Mouse (Mus musculus) CH12.LX (cell line): Measurements from ENCODE around the gene Rcan1. TPM values are rescaled to one million over a fixed set of nuclear protein-coding genes. Genes with fewer than 3 reads are reported as not detected.

ENCODE experiments used
- DNase-seq: peaks from one replicate; pipeline ENCODE4 v3.0.0-alpha.2; 2013; ENCODE audit errors: extremely low read depth
- H3K27ac ChIP-seq: 2 replicates; pipeline ENCODE4 v1.5.1; 2012; ENCODE audit warnings: low read depth, mild to moderate bottlenecking, control low read depth, moderate library complexity; ENCODE audit not compliant: insufficient read depth
- H3K27me3 ChIP-seq: replicated peaks from 2 replicates; pipeline ENCODE3; 2012; ENCODE audit warnings: inconsistent platforms
- H3K36me3 ChIP-seq, 2 experiments: replicated peaks in 1 of 2; 2 replicates each; pipeline versions ENCODE3 to v1.6.1; 2012; ENCODE audit warnings: inconsistent platforms in 1 of 2, low read length in 1 of 2, mild to moderate bottlenecking in 1 of 2, mixed read lengths in 1 of 2, moderate library complexity in 1 of 2; ENCODE audit not compliant: control insufficient read depth in 1 of 2, insufficient read depth in 1 of 2
- H3K4me1 ChIP-seq, 2 experiments: 2 replicates each; pipeline ENCODE4 v1.6.1; 2012; ENCODE audit warnings: inconsistent platforms in 1 of 2, moderate library complexity in 1 of 2; ENCODE audit not compliant: insufficient read depth in 2 of 2, control insufficient read depth in 1 of 2
- H3K4me2 ChIP-seq: 2 replicates; pipeline ENCODE4 v1.6.1; 2012; ENCODE audit warnings: low read depth, mild to moderate bottlenecking, control low read depth; ENCODE audit not compliant: poor library complexity, insufficient read depth, severe bottlenecking
- H3K4me3 ChIP-seq, 3 experiments: fragments of 150-350 bp in 1 of 3; sonication (generic) in 1 of 3; replicated peaks in 1 of 3; 2 replicates each; pipeline versions ENCODE3 to v1.5.1; 2011 to 2012; ENCODE audit warnings: low read depth in 2 of 3, low read length in 2 of 3, mild to moderate bottlenecking in 2 of 3, moderate library complexity in 2 of 3, control low read depth in 1 of 3, improper control_type of control experiment in 1 of 3, inconsistent platforms in 1 of 3, mixed read lengths in 1 of 3; ENCODE audit not compliant: poor library complexity in 1 of 3
- H3K79me2 ChIP-seq: replicated peaks from 2 replicates; pipeline ENCODE4 v1.6.1; 2012; ENCODE audit warnings: mild to moderate bottlenecking, moderate library complexity; ENCODE audit not compliant: control insufficient read depth, poor library complexity, insufficient read depth, severe bottlenecking; ENCODE audit errors: extremely low read depth
- H3K9ac ChIP-seq: 2 replicates; pipeline ENCODE4 v1.6.1; 2012; ENCODE audit warnings: low read depth, mild to moderate bottlenecking, control low read depth, moderate library complexity; ENCODE audit not compliant: insufficient read depth
- H3K9me3 ChIP-seq: replicated peaks from 2 replicates; pipeline ENCODE3; 2012; ENCODE audit warnings: low read length, inconsistent platforms, mixed read lengths
- BHLHE40 ChIP-seq: IDR thresholded peaks from 2 replicates; pipeline ENCODE4 v1.6.1; 2011; ENCODE audit warnings: mild to moderate bottlenecking, low read depth, low read length, improper control_type of control experiment
- CHD1 ChIP-seq: IDR thresholded peaks from 2 replicates; pipeline ENCODE4 v1.6.1; 2012; ENCODE audit warnings: low read depth, low read length, improper control_type of control experiment, inconsistent platforms
- CHD2 ChIP-seq: IDR thresholded peaks from 2 replicates; pipeline ENCODE4 v1.6.1; 2011; ENCODE audit warnings: low read length, improper control_type of control experiment
- E2F4 ChIP-seq: IDR thresholded peaks from 2 replicates; pipeline ENCODE4 v1.6.1; 2011; ENCODE audit warnings: low read depth, low read length, improper control_type of control experiment; ENCODE audit not compliant: insufficient replicate concordance
- ELF1 ChIP-seq: IDR thresholded peaks from 2 replicates; pipeline ENCODE4 v1.6.1; 2014; ENCODE audit warnings: low read depth, mild to moderate bottlenecking, inconsistent platforms, low read length, improper control_type of control experiment
- HCFC1 ChIP-seq: IDR thresholded peaks from 2 replicates; pipeline ENCODE4 v1.6.1; 2012; ENCODE audit warnings: low read depth, mild to moderate bottlenecking, inconsistent platforms, low read length, improper control_type of control experiment
- IRF4 ChIP-seq: IDR thresholded peaks from 2 replicates; pipeline ENCODE4 v1.6.1; 2014; ENCODE audit warnings: low read depth, mild to moderate bottlenecking, inconsistent platforms, low read length, improper control_type of control experiment
- JUND ChIP-seq: conservative IDR thresholded peaks from 2 replicates; pipeline ENCODE4 v1.6.1; 2011; ENCODE audit warnings: low read depth, low read length, improper control_type of control experiment
- MEF2A ChIP-seq: IDR thresholded peaks from 2 replicates; pipeline ENCODE4 v1.6.1; 2014; ENCODE audit warnings: low read depth, mild to moderate bottlenecking, inconsistent platforms, low read length, improper control_type of control experiment, borderline replicate concordance
- MXI1 ChIP-seq: IDR thresholded peaks from 2 replicates; pipeline ENCODE4 v1.6.1; 2011; ENCODE audit warnings: mild to moderate bottlenecking, low read depth, low read length, improper control_type of control experiment
- MYC ChIP-seq: IDR thresholded peaks from 2 replicates; pipeline ENCODE4 v1.6.1; 2011; ENCODE audit warnings: low read depth, mild to moderate bottlenecking, improper control_type of control experiment, low read length
- NELFE ChIP-seq: IDR thresholded peaks from 2 replicates; pipeline ENCODE4 v1.6.1; 2011; ENCODE audit warnings: low read depth, low read length, improper control_type of control experiment
- POLR2AphosphoS2 ChIP-seq: IDR thresholded peaks from 2 replicates; pipeline ENCODE4 v1.6.1; 2011; ENCODE audit warnings: low read depth, low read length, improper control_type of control experiment
- SMC3 ChIP-seq: IDR thresholded peaks from 2 replicates; pipeline ENCODE4 v1.6.1; 2011; ENCODE audit warnings: low read depth, low read length, improper control_type of control experiment
- TCF12 ChIP-seq: IDR thresholded peaks from 2 replicates; pipeline ENCODE4 v1.6.1; 2014; ENCODE audit warnings: low read depth, mild to moderate bottlenecking, inconsistent platforms, low read length, improper control_type of control experiment
- UBTF ChIP-seq: IDR thresholded peaks from 2 replicates; pipeline ENCODE4 v1.6.1; 2012; ENCODE audit warnings: low read depth, mild to moderate bottlenecking, inconsistent platforms, low read length, improper control_type of control experiment, moderate library complexity
- ZC3H11A ChIP-seq: IDR thresholded peaks from 2 replicates; pipeline ENCODE4 v1.6.1; 2012; ENCODE audit warnings: low read depth, mild to moderate bottlenecking, inconsistent platforms, low read length, improper control_type of control experiment
- ZKSCAN1 ChIP-seq: IDR thresholded peaks from 2 replicates; pipeline ENCODE4 v1.6.1; 2012; ENCODE audit warnings: low read depth, inconsistent platforms, low read length, improper control_type of control experiment, borderline replicate concordance
- ZMIZ1 ChIP-seq: IDR thresholded peaks from 2 replicates; pipeline ENCODE4 v1.6.1; 2012; ENCODE audit warnings: low read depth, mild to moderate bottlenecking, inconsistent platforms, low read length, improper control_type of control experiment
- dilution Hi-C: fragments of 300-500 bp; cut with MboI; formaldehyde crosslinking; loops from 2 replicates; pipeline ENCODE4 v1.14.3; 2020; ENCODE audit warnings: low sequenced_read_pairs; ENCODE audit not compliant: extremely low pct_unique_long_range_greater_than_20kb, extremely low pct_ligation_motif_present
- in situ Hi-C: fragments of 300-500 bp; cut with MboI; formaldehyde crosslinking; loops from 3 replicates; pipeline ENCODE4 v1.14.3; 2019; ENCODE audit warnings: low sequenced_read_pairs, low pct_ligation_motif_present, low pct_unique_long_range_greater_than_20kb, mixed read lengths
- polyA plus RNA-seq: library from polyadenylated mRNA; unstranded; fragments of >175 nt; gene quantifications from 2 replicates; pipeline ENCODE4 v1.2.1, GENCODE M21; 2012; ENCODE audit warnings: low read depth; ENCODE audit not compliant: insufficient read length
- total RNA-seq, 2 experiments: library from RNA; depleted of rRNA; stranded (reverse); fragments of 300-350 nt in 1 of 2; fragments of >200 nt in 1 of 2; gene quantifications; 2 replicates each; pipeline ENCODE4 v1.2.3; 2012 to 2014

Rcan1 gene
- total and polyA plus RNA-seq, 3 experiments = 10.0 to 15.3 (median 12.4) TPM

DNA sequence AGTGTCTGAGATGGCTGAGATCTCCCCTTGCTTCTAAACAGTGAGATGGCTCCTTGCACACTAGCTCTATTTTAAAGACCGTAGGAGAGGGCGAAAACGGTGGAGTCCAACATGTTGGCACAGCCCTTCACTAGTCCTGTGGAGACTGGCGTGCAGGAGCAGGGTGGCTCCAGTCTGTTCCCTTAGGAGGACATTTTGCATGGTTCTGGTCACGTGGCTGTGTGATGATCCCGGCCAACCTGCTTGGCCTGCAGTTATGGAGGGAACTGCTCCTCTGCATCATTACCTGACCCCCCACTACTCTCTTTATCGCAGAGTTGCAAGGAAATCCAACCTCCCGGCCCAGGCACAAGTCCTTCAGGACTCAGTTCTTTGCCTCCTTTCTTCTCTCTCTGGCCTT is 29.9 kb upstream of the Rcan1 start:
- DNase-seq = no peak

DNA sequence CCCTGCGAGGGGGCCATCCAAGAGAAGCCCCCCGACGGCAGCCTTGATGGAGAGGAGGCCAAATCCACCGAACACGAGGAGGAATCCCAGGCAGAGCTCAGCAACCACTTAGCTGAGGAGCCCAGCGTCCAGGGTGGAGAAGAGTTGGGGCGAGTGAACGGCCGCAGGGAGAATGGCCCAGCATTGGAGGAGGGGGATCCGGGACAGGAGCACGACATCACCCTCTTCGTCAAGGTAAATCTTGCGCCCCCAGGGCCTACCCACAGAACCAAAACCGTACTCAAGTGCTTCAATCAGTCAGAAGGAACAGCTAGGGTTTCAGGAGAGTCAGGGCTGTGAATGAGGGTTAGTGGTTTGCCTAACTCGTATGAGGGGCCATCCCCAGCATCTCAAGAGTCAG is 28.7 kb upstream of the Rcan1 start:
- TF ChIP-seq IRF4 (no peak), CHD2 (no peak), CHD1 (no peak), HCFC1 (no peak), SMC3 (no peak), ZC3H11A (no peak), MEF2A (no peak), ELF1 (no peak), BHLHE40 (no peak)
- TF ChIP-seq, all 38 proteins: peak for 0
- peak overlapping the region; percentile 24; the same call in 1 of the 2 replicates for H3K4me2 ChIP-seq
- H3K27me3 ChIP-seq = no peaks in the 10 kb centered on the region
- no peak overlapping the region for H3K27ac ChIP-seq
- no peak overlapping the region for H3K9ac ChIP-seq
- dilution Hi-C loops = no loop called here
- H3K9me3 ChIP-seq = peaks cover 9% of the 10 kb centered on the region
- peaks cover 12 to 46% of the 10 kb centered on the region in 2 experiments for H3K4me1 ChIP-seq
- H3K4me3 ChIP-seq = peak overlapping the region in 2 of 3 experiments; percentile 13 to 39
- H3K36me3 ChIP-seq = no peaks in the 10 kb centered on the region
- DNase-seq = peak; percentile 40
- in situ Hi-C loops = no loop called here
- no peaks in the 10 kb centered on the region for H3K79me2 ChIP-seq

More for the DNA sequence above, 29.9 kb upstream of the Rcan1 start:
- H3K4me2 ChIP-seq = no peak overlapping the region
- dilution Hi-C loops (no loop called here), in situ Hi-C loops (no loop called here)
- H3K27ac ChIP-seq = no peak overlapping the region
- H3K27me3 ChIP-seq = no peaks in the 10 kb centered on the region
- peaks cover 12 to 46% of the 10 kb centered on the region in 2 experiments for H3K4me1 ChIP-seq
- TF ChIP-seq JUND (no peak), NELFE (no peak), E2F4 (no peak), MXI1 (no peak), UBTF (no peak), CHD2 (no peak), ELF1 (no peak), MEF2A (no peak), MYC (no peak), TCF12 (no peak), POLR2AphosphoS2 (no peak), ZKSCAN1 (no peak), ZMIZ1 (no peak)
- H3K4me3 ChIP-seq = no peak overlapping the region
- H3K36me3 ChIP-seq = no peaks in the 10 kb centered on the region
- no peak overlapping the region for H3K9ac ChIP-seq
- peaks cover 9% of the 10 kb centered on the region for H3K9me3 ChIP-seq
- H3K79me2 ChIP-seq = no peaks in the 10 kb centered on the region
